Mouse (Mus musculus) ES-E14 (cell line): ENCODE data around the gene Primpol.

Experiments
- CHD2 ChIP-seq: IDR thresholded peaks from 2 replicates; pipeline ENCODE4 v1.6.1; 2014; ENCODE audit warnings: mild to moderate bottlenecking, low read depth, low read length, inconsistent platforms
- HCFC1 ChIP-seq: IDR thresholded peaks from 2 replicates; pipeline ENCODE4 v1.6.1; 2012; ENCODE audit warnings: low read length, inconsistent platforms, borderline replicate concordance; ENCODE audit not compliant: insufficient read depth
- MAFK ChIP-seq: IDR thresholded peaks from 2 replicates; pipeline ENCODE4 v1.6.1; 2014; ENCODE audit warnings: mild to moderate bottlenecking, low read depth, low read length, inconsistent platforms; ENCODE audit not compliant: insufficient read depth
- ZC3H11A ChIP-seq: IDR thresholded peaks from 2 replicates; pipeline ENCODE4 v1.6.1; 2012; ENCODE audit warnings: low read depth, mild to moderate bottlenecking, inconsistent platforms, low read length, borderline replicate concordance
- ZNF384 ChIP-seq: IDR thresholded peaks from 2 replicates; pipeline ENCODE4 v1.6.1; 2012; ENCODE audit warnings: low read depth, low read length, inconsistent platforms

DNA sequence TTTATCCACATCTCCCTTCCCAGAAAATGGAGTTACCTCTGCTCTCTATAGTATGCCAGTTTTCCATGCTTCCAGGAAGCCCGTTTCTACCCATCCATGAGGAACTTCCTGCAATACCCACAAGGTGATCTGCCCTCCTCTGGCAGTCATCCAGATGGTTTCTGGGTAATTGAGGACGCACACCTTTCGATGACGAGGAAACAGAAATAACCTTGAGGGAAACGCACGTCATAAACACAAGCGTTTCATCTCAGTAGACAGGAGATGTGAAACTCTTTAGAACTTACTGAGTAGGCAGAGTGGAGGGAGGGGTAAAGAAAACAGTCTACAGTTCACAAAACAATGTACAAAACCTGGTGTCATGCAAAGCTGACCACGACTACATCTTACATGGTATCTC is 67.0 kb downstream of the Primpol start:
- TF ChIP-seq ZC3H11A (no peak), MAFK (no peak), CHD2 (no peak), HCFC1 (no peak), ZNF384 (no peak)
